Mouse (Mus musculus) CD4-positive, CD25-positive, alpha-beta regulatory T cell, adult 4 months (primary cell): Measurements from ENCODE around the gene Iqcg. TPM values are rescaled to one million over a fixed set of nuclear protein-coding genes. Genes with fewer than 3 reads are reported as not detected.

Experiments used
- ATAC-seq: one replicate; pipeline ENCODE4 v1.8.0; 2017
- polyA plus RNA-seq, 2 experiments: library from polyadenylated mRNA; unstranded; fragments of 100-300 nt; shearing (Covaris generic); gene quantifications; one replicate each; pipeline ENCODE4 v1.2.1; 2017

Gene Iqcg
- polyA plus RNA-seq, 2 experiments from 2014 or later, result 1.1 TPM

GRCm38 (mm10) chr16:33049809-33050208, 6.2 kb downstream of the Iqcg start:
- ATAC-seq, result no peak

GRCm38 (mm10) chr16:33048686-33049085, 7.3 kb downstream of the Iqcg start:
- no peak for ATAC-seq

- no peak for ATAC-seq
Observed at GRCm38 (mm10) chr16:33048004-33048403, 8.0 kb downstream of the Iqcg start.

DNA sequence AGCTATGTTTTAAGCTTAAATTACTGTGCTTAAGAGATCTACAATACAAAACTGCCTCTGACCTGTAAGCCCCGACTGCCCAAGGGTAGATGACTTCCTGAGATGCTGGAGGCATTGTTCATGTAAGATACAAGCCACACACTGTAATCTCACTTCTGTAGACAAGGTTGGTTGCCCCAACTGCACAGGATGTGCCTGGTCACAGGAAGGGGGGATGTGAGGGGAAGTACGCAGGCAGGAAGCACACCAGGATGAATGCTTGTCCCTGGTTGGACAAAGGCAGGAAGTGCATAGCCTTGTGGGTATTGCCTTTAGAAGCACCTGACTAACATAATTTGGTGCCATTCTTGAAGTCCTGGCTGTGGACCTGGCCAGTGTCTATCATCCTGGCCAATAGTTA, 12.8 kb downstream of the Iqcg start:
- ATAC-seq, result peak; percentile 87

DNA sequence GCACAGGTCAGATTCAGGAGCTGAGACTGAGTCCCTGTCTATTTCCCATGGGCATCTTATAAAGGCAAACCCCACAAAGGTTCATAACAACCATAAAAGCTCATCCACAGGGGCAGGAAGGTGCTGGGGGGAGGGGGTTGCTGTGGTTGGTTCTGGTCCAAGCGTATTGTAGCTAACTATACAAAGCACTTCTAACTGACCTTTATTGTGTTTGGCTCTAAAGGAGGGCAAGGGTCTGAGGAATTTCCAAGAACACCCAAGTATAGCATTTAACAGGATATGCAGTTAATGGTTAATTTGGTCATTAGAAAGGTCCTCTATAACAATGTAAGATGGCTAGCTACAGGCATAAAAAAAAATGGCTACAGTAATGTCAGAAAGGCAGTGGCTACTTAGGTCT, 13.3 kb downstream of the Iqcg start:
- no peak for ATAC-seq

DNA sequence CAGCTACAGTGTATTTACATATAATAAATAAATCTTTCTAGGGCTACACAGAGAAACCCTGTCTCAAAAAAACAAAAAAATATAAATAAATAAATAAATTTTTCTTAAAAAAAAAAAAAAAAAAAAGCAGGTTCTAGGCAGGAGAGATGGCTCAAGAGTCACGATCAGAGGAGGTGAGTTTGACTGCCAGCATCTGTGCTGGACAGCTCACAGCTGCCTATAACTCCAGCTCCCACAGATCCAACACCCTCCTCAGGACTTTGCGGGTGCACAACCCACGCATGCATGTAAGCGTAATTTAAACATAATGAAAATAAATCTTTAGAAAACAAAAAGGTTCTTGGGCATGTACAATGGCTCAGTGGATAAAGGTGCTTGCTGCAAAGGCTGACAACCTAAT, 20.0 kb downstream of the Iqcg start:
- ATAC-seq, result no peak

DNA sequence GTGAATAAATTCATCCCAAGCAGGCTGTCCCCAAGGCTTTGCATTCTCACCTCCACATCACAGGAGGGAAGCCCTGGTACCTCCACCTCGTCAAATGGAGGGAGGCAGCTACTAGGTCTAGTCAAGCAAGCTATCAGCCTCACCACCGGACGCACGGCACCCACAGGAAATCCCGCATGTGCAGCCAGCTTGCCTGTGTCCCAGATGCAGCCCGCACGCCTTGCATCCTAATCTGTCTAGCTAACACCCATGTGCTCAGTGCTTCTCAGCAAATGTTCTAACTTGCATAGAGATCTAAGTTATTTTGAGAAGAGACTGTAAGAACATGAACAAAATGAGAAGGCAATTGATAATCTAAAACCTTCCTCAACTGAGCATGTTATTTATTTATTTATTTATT, 29.7 kb downstream of the Iqcg start:
- no peak for ATAC-seq

DNA sequence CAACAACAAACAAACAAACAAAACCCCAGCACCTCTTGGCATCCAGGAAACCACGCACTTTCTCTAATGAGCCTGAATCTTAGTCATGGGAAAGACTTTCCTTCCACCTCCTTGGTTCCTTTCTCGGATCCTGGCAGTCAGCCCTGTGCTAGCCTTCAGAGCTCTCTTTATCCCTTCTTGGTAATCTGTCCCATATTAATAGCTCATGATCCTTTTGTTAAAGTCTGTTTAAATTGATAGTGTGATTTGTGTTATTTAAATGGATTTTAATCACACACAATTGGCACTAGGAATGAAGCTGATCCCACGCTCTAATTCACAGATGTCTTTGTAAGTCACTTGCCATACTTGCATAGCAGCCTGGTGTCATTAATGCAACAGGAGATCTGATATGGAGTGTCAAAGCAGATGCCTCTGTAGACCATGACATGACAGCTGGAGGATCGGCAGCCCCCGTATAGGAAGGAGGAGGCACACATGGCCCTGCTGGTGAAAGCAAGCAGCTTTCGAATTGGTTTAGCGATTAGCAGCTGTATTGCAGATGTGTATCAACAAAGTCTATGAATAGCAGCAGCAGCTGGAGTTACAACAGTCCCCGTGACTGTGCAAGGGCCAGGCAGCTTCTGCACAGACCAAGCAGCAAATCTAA, 31.4 kb downstream of the Iqcg start:
- ATAC-seq, result no peak

DNA sequence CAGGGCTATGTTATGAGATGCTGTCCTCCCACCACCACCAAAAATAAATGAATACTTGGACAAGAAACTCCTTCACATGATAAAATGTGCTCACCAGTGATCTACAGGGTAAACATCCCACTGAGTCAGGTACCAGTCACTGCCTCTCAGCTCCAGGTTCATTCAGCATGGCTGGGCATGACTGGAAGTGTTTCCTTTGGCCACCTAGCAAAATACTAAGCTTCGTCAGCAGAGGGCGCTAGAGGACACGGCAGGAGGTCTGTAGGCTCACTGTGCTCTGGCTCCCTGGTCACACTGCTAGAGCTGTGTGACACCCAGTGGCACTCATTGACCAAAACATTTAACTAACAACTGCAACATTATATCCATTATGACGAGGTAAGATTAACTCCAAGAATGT, 32.3 kb downstream of the Iqcg start:
- ATAC-seq, result peak; percentile 79

DNA sequence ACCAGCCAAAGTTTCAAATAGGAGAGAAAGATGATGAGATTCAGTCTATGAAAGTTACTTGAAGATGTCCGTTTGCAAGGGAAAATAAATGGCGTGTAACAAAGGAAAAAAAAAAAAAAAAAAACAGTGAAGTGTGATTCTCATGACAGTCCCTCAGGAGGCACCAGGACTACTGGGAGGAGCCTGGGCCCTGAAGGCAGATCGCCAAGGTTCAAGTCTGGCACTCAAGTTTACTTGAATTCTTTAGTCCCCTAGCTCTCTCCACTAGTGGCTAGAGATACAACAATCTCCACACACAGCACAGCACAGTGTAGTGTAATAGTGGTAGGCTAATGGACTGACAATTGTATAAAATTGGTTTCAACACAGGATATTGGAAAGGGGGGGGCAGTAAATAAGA, 34.6 kb downstream of the Iqcg start:
- ATAC-seq, result no peak

- no peak for ATAC-seq
Observed at GRCm38 (mm10) chr16:33019117-33019770, 36.8 kb downstream of the Iqcg start.

DNA sequence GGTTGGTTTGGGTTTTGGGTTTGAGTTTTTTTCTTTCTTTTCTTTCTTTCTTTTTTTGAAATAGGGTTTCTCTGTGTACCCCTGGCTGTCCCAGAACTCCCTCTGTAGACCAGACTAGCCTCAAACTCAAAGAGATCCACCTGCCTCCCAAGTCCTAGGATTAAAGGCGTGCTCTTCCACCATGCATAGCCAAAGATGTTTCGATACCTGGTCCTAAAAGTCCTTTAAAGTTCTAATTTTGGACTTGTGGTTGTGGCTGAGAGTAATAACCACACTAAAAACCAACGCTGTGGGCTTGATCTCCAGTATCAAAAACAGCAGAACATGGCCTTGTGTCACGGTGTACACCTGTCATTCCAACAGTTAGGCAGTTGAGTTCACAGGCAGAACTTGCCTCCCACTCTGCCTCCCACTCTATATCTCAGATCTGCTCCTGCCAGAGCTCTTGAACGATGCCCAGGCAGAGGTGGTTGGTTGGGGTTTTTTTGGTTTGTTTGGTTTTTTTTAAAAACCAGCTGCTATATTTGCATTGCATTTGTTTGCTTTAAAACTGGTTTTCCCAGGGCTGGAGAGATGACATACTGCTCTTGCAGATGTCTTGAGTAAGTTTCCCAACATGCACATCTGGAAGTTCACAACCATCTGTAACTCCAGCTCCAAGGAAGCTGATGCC, 38.2 kb downstream of the Iqcg start:
- no peak for ATAC-seq

- no peak for ATAC-seq
Observed at GRCm38 (mm10) chr16:33015986-33016385, 40.0 kb downstream of the Iqcg start.

DNA sequence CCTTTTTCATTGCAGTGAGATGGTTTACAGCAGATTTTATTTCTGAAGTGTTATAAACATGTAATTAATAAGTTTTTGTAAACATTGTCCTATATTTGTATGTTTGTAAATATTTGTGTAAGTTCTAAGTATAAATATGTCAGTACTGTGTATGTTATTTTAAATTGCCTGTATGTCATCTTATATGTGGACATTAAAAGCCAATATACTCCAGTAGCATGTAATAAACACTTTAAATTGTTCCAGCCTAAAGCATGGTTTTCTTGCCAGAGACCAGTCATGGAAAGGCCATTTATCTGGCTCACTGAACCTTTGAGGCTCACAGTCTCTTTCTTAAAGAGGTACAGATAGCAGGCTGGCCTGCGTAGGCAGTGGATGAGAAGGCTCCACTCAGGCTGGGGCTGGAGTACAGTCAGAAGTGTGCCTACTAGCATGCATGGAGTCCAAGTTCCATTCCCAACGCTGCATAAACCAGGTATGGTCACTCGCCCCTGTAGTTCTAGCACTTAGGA, 40.6 kb downstream of the Iqcg start:
- no peak for ATAC-seq

DNA sequence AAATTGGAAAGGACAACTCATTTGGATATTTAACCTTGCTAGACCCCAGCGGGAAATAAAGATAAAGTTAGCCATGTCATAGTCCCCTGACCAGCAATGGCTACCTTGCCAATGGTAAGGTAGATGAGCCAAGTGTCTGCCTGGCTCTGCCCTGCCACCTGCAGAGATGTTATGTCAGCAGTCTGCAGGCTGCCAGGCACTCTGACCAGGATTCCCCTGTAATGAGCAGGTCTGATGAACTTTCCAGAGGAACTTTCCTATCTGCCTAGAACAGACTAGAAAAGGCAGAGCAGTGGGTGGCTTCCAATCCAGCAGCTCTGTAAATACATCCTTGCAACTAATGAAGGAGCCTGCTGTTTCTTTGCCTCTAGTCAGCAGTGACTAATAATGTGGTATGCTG, 41.1 kb downstream of the Iqcg start:
- ATAC-seq, result no peak

DNA sequence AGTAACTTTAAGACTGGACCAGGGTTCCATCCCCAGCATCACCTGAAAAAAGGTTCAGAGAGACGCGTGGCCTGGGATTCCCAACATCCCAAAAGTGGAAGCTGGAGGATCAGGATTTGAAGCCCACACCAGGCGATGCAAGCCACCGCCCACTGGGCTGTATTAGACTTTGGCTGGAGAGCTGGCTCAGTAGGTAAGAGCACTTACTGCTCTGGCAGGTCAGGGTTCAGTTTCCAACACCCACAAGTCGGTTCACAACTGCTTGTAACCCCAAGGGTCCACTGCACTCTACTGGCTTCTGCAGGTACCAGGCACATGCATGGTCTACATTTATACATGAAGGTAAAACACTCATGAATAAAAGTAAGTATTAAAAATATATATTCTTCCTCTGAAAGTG, 42.2 kb downstream of the Iqcg start:
- ATAC-seq, result no peak

GRCm38 (mm10) chr16:33010166-33010565, 45.9 kb downstream of the Iqcg start:
- no peak for ATAC-seq

DNA sequence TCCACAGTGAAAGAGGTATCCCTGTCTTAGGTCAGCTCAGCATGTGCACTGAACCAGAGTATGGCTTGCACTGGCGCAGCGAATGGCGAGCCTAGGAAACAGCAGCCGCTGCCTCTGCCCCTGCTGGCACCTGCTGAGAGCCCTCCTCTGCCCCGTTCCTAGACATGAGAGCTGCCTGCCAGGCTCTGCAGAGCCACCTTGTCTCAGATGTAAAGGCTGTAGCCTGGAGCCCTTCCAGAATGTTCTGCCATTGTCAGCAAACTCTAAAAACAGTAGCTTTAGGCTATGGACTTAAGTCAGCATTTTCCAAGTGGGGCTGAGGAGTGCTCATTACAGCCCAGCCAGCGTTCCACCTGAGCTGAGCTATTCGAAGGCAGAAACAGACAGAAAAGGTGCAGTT, 48.6 kb downstream of the Iqcg start:
- ATAC-seq, result no peak

- ATAC-seq, result no peak
Observed at GRCm38 (mm10) chr16:33006888-33007287, 49.1 kb downstream of the Iqcg start.

- ATAC-seq, result no peak
Observed at GRCm38 (mm10) chr16:33005216-33005615, 50.8 kb downstream of the Iqcg start.

DNA sequence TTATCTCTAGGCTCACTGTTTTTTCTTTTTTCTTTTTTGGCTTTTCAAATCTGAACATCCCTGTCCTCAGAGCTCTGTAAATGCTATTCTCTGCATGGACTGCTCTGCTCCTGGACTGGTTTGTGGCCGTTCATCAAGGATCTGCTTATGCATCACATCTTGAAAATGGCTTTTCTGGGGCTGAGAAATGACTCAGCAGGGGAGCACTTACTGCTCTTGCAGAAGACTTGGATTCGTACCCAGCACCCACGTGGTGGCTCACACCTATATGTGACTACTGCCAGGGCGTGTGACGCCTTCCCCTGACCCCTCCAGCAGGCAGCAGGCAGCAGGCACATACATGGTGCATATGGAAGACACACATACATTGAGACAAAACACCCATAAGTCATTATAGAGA, 63.9 kb downstream of the Iqcg start:
- ATAC-seq, result no peak

GRCm38 (mm10) chr16:32984631-32985030, 71.4 kb downstream of the Iqcg start:
- no peak for ATAC-seq

DNA sequence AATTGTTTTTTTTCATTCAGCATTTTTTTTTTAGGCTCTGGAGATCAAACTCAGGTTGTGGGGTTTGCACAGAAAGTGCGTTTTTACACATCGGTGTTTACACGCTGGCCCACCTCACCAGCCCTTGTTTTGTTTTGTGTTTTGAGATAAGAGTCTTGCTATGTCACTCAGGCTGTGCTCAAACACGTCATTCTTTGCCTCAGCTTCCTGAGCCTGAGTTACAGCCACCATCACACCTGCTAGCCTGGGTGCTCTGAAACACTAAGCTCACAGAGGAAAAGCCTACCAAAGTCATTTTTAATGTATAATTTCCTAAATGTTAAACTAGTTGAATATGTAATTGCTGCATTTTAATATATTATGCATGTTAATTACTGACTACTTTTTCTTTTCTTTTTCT, 74.6 kb downstream of the Iqcg start:
- ATAC-seq, result no peak

DNA sequence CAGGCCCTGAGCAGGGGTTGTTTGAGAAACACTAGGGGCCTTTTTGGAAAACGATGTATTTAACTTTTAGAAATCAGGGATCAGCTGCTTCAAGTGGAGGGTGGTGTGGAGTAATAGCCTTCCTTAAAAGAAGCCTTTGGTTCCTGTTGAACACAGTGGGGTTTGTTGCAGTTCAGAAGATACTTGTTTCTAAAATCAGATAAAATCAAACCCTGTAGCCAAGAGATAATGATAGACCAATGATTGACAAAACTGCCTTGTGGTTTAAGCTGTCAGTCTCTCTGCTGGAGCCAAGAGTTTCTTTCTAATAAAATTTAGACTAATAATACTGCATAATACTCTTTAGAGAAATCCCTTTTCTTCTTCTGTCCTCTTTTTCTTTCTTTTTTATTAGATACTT, 75.8 kb downstream of the Iqcg start:
- no peak for ATAC-seq
